8 mouse cellular contexts compared by ENCODE assay signal in the genomic region with DNA sequence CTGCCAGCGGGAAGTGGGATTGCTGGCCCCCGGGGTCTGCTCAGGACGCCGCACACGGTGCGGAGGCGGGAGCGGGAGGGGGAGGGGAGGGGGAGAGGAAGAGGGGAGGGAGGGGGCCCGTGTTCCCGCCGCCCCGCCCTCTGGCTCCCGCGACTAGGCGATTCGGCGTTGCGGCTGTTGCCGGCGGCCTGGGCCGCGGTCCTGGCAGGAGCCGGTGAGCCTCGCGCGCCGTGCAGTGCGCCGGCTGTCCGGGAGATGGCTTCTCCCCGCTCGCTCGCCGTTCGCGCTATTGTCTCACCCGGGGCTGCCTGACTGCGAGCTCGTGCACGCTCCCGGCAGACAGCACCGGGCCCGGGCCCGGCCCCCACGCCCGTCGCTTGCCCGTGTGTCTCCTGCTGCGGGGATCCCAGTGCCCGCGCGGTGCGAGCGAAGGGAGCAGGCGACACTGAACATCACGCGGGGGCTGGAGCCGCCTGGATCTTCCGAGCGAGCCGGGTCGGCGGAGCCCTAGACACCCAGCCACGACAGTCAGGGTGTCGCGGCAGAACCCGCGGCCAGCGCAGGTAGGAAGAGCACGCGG. TPM values are rescaled to one million over a fixed set of nuclear protein-coding genes. Genes with fewer than 3 reads are reported as not detected.
DNase-seq lines count a peak whose midpoint lies in the region; ATAC-seq and TF ChIP-seq lines count a peak whose summit lies in the region.

No protein-coding gene starts in this region.

- no peaks in the 10 kb centered on the region for H3K9me3 ChIP-seq in MEL (replicated peaks; ENCODE audit: insufficient read depth, low read length)
- no peaks in the 10 kb centered on the region for H3K9me3 ChIP-seq in lung, postnatal 0 days (ENCODE audit: low read length)

- peaks cover 0 to 9% of the 10 kb centered on the region in 2 experiments; a peak in 2 of 4 replicates for H3K36me3 ChIP-seq in MEL (ENCODE audit: control insufficient read depth in 1 of 2, insufficient read depth in 2 of 2, low read length in 2 of 2)
- no peaks in the 10 kb centered on the region for H3K36me3 ChIP-seq in lung, postnatal 0 days (ENCODE audit: insufficient read depth, low read length)

- TF ChIP-seq POLR2A in MEL (IDR thresholded peaks at IDR 0.05; ENCODE audit: control insufficient read depth in 1 of 2, insufficient read depth in 1 of 2, low read depth in 1 of 2, low read length in 2 of 2, poor library complexity in 1 of 2): peak in 1 of 2 experiments; percentile 68; a peak in 3 of 4 replicates

- no peaks in the 10 kb centered on the region for H3K27me3 ChIP-seq in MEL (ENCODE audit: control insufficient read depth in 1 of 2, insufficient read depth in 2 of 2, low read length in 2 of 2)
- no peaks in the 10 kb centered on the region for H3K27me3 ChIP-seq in lung, postnatal 0 days (replicated peaks; ENCODE audit: insufficient read depth, low read length)

- TF ChIP-seq RAD21 in MEL (IDR thresholded peaks at IDR 0.05; ENCODE audit: low read depth, low read length): no peak

- H3K4me3 ChIP-seq in MEL (ENCODE audit: control insufficient read depth in 1 of 2, insufficient read depth in 1 of 2, low read depth in 2 of 2, low read length in 2 of 2): peak overlapping the region; percentile 88 to 95
- peak overlapping the region; percentile 75 for H3K4me3 ChIP-seq in lung, postnatal 0 days (ENCODE audit: low read depth, low read length)

- H3K9ac ChIP-seq in MEL (ENCODE audit: control insufficient read depth, low read depth, low read length, poor library complexity, severe bottlenecking): peak overlapping the region; percentile 88
- peak overlapping the region; percentile 64 for H3K9ac ChIP-seq in lung, postnatal 0 days (replicated peaks; ENCODE audit: low read depth)

- peaks cover 4% of the 10 kb centered on the region for H3K79me2 ChIP-seq in MEL (ENCODE audit: control insufficient read depth, insufficient read depth, low read length, poor library complexity)

- H3K4me1 ChIP-seq in MEL (ENCODE audit: control insufficient read depth in 1 of 2, insufficient read depth in 2 of 2, low read length in 2 of 2): peaks cover 0 to 11% of the 10 kb centered on the region in 2 experiments; a peak in 3 of 4 replicates
- H3K4me1 ChIP-seq in lung, postnatal 0 days (ENCODE audit: insufficient read depth, low read depth, low read length): peaks cover 10% of the 10 kb centered on the region; the same call in 1 of the 2 replicates

- TF ChIP-seq EP300 in MEL (IDR thresholded peaks at IDR 0.05; ENCODE audit: low read depth in 1 of 2, low read length in 2 of 2): no peak
- TF ChIP-seq EP300 in lung, postnatal 0 days (IDR thresholded peaks at IDR 0.05): no peak

- WGBS in lung, postnatal 0 days: under 1% methylated on average over 48 of the region's 71 CpGs

- DNase-seq in MEL (ENCODE audit: low read depth, low spot score): peak; percentile 69
- DNase-seq in cerebellum, adult 9-10 months: peak; percentile 74
- DNase-seq in layer of hippocampus, adult 9-11 months: peak; percentile 74
- DNase-seq in lung, postnatal 0 days (ENCODE audit: low spot score): peak; percentile 85
- DNase-seq in ovary, postnatal 10 days (ENCODE audit: low spot score): peak; percentile 61
- DNase-seq in thymus, postnatal 0 days (ENCODE audit: low spot score): peak; percentile 75

- ATAC-seq in frontal cortex, adult (ENCODE audit: low TSS enrichment): peak; percentile 74
- peak; percentile 67 to 76; a peak in 3 of 4 replicates for ATAC-seq in hematopoietic stem cell, adult 5-6 weeks (replicated peaks in 1 of 2; ENCODE audit: insufficient read depth in 1 of 2, low FRiP score in 2 of 2, low TSS enrichment in 1 of 2, low read depth in 1 of 2, poor library complexity in 2 of 2, severe bottlenecking in 2 of 2)
- ATAC-seq in lung, postnatal 0 days: peak; percentile 94

- H3K4me2 ChIP-seq in lung, postnatal 0 days (replicated peaks; ENCODE audit: low read depth, low read length): peak overlapping the region; percentile 99

- TF ChIP-seq CTCF in MEL (IDR thresholded peaks at IDR 0.05 in 2 of 3, conservative IDR thresholded peaks at IDR 0.05 in 1 of 3; ENCODE audit: control insufficient read depth in 1 of 3, insufficient read depth in 1 of 3, low read depth in 2 of 3, low read length in 3 of 3, poor library complexity in 1 of 3, severe bottlenecking in 1 of 3): peak in 1 of 3 experiments; percentile 2; a peak in 1 of 6 replicates
- TF ChIP-seq CTCF in lung, postnatal 0 days (IDR thresholded peaks at IDR 0.05): peak; percentile 69

- H3K27ac ChIP-seq in MEL (ENCODE audit: control insufficient read depth, low read depth, low read length): peak overlapping the region; percentile 37
- H3K27ac ChIP-seq in lung, postnatal 0 days (ENCODE audit: low read length): peak overlapping the region; percentile 80

TF ChIP-seq in MEL, 35 proteins besides CTCF, POLR2A, EP300 and RAD21:
- no peak for TF ChIP-seq TAL1 (IDR thresholded peaks at IDR 0.05; ENCODE audit: low read length)
- peak; percentile 54 for TF ChIP-seq MXI1 (IDR thresholded peaks at IDR 0.05; ENCODE audit: low read depth, low read length)
- TF ChIP-seq TBP (IDR thresholded peaks at IDR 0.05; ENCODE audit: low read depth, low read length): no peak
- peak; percentile 47; the same call in 1 of the 2 replicates for TF ChIP-seq NELFE (IDR thresholded peaks at IDR 0.05; ENCODE audit: low read depth, low read length)
- TF ChIP-seq MAZ (IDR thresholded peaks at IDR 0.05; ENCODE audit: low read depth, low read length): peak; percentile 65; the same call in 1 of the 2 replicates
- TF ChIP-seq ETS1 (IDR thresholded peaks at IDR 0.05; ENCODE audit: low read depth, low read length): 0 out of 2 replicates have a peak, but pooled peaks have one; percentile 7
- peak; percentile 42; the same call in 1 of the 2 replicates for TF ChIP-seq CHD1 (IDR thresholded peaks at IDR 0.05; ENCODE audit: low read depth, low read length)

RNA-seq across cellular contexts. Expression of a gene that starts 0.5 kb away (rescaled TPM):
- total RNA-seq in MEL (2012; rRNA removed): 2.9 TPM in 2 replicates
- 1 to 10 TPM in 1 of 2 experiments, not detected in 1; 3.2 TPM for polyA plus RNA-seq in MEL (2012; ENCODE audit: insufficient read depth in 1 of 2, insufficient read length in 2 of 2, low read depth in 1 of 2, low replicate concordance in 2 of 2, missing spikeins in 1 of 2)
- 4.4 and 6.0 TPM in 2 replicates for total RNA-seq in hematopoietic stem cell, adult 5-6 weeks (2017)
- polyA plus RNA-seq in lung, postnatal 0 days (2015; fragmentation: Nextera tagmentation; extraction: Ambion mirVana): 4.3 and 4.6 TPM in 2 replicates
- 2.1 and 2.6 TPM in 2 replicates for polyA plus RNA-seq in thymus, postnatal 0 days (2015; fragmentation: Nextera tagmentation; extraction: Ambion mirVana)

RNA-seq across cellular contexts. Expression of a gene that starts 15.6 kb away (rescaled TPM):
- total RNA-seq in MEL (2012; rRNA removed): 19.8 and 23.5 TPM in 2 replicates
- 10 to 100 TPM in 1 of 2 experiments, not detected in 1; 28.1 TPM for polyA plus RNA-seq in MEL (2012; ENCODE audit: insufficient read depth in 1 of 2, insufficient read length in 2 of 2, low read depth in 1 of 2, low replicate concordance in 2 of 2, missing spikeins in 1 of 2)
- total RNA-seq in hematopoietic stem cell, adult 5-6 weeks (2017): 135 and 150 TPM in 2 replicates
- polyA plus RNA-seq in lung, postnatal 0 days (2015; fragmentation: Nextera tagmentation; extraction: Ambion mirVana): 14.9 and 19.3 TPM in 2 replicates
- polyA plus RNA-seq in thymus, postnatal 0 days (2015; fragmentation: Nextera tagmentation; extraction: Ambion mirVana): 32.9 and 36.9 TPM in 2 replicates

Comparison
In these comparisons a context has a peak if more than half of its experiments do, and no peak if none do; other contexts are left out.
1. Peak in every context shown above with its lines: DNase-seq, ATAC-seq, H3K4me3 ChIP-seq and H3K27ac ChIP-seq.